Mouse (Mus musculus) retina, postnatal 1 day (tissue): ENCODE measurements around the gene Prkce.
A peak's percentile ranks its signal among the peaks of the same experiment; 100 is the strongest.

ENCODE experiments used
- DNase-seq: peaks from one replicate; pipeline ENCODE4 v3.0.0-alpha.2; 2012

The Prkce gene

GRCm38 (mm10) chr17:86378611-86379010 is 211.0 kb downstream of the Prkce start:
- no peak for DNase-seq

DNA sequence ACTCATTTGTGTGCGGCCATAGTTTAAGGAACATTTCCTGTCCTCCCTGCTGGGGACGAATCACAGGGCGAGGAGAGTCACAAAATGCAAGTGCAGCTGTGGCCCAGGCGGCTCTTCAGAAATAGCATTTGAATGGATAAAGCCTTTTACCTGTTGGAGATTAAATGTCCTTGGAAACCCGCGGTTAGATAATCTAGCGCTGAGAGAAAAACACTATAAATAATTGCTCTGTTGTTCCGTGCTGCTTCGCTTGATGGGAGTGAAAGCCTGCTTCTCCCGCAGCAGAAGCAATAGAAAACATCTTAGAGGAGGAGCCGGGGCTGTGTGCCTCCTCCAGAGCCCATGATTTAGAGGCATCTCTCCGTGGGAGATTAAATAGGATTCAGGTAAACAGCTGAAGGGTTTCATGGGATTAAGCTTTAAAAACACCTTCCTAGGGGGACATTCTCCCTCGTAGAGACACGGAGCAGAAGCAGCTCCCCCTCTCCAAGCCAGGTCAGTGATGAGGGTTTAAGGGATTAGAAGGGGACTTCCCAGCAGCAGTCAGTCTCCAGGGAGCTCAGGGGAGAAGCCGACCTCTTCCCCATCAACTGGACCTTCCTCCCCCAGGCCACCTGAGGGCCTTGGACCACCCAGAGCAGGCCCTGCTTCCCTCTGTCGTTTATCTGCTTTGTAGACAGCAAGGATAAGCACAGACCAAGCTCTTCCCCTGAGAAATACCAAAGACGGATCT is 212.0 kb downstream of the Prkce start:
- peak; percentile 54 for DNase-seq

GRCm38 (mm10) chr17:86381464-86381863 is 213.9 kb downstream of the Prkce start:
- DNase-seq: no peak

- DNase-seq: no peak
Observed at GRCm38 (mm10) chr17:86382885-86383284, 215.3 kb downstream of the Prkce start.

GRCm38 (mm10) chr17:86383699-86384572 is 216.4 kb downstream of the Prkce start:
- DNase-seq: no peak

DNA sequence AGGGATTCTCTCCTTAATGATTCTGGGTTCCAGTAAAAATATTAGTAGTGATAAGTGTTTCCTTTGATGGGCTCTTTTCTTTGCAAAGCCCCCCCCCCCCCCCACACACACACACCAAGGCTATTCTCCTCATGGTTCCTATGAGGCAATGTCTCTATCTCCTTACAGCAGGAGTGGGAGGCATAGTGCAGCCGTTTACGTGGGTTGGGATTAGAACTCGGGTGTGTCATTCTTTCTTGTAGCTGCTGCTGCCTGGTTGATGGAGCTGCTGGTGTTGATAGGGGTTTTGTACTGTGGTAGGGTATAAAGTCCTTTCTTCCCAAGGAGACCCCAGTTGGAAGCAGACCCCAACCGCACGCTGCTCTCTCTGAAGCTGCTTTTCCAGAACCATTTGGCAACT is 224.9 kb downstream of the Prkce start:
- no peak for DNase-seq

- DNase-seq: no peak
Observed at GRCm38 (mm10) chr17:86393191-86393590, 225.6 kb downstream of the Prkce start.

DNA sequence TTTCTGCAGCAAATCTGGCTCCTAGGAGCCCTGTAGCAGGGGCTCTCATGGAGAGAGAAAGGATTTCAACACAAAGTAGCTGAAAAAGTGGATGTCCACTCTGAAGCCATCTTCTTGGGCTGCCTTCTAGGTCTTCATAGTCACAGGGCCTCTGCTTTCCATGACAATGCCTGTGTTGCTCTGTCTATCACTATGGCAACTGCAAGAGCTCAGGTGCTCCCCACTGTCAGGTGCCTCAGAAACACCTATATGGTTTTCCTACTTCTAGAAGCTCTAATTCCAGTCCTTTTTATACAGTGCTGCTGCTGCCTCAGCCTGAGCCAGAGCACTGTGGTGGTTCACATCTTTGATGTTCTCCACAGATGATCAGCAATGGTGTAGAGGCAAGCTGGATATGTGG is 229.5 kb downstream of the Prkce start:
- DNase-seq: no peak

- DNase-seq: no peak
Observed at GRCm38 (mm10) chr17:86397647-86398046, 230.1 kb downstream of the Prkce start.

DNA sequence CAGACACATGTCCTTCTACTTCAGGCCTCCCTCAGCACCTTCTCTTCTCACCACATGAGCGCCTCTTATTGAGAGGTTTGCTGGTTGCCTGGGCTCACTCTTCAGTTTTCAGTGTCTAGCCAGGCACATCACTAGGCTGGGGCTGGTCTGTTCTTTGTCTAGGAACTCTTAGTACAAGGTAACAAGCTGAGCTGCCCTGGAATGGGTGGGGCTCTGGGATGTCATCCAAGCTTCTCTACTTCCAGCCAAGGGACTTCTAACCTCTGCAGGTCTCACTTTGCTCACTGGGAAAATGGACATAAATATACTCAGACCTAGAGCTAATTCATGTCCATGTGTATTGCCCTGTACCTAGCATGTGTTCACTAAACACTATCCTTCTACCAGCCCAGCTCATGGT is 230.6 kb downstream of the Prkce start:
- DNase-seq: no peak

GRCm38 (mm10) chr17:86400032-86400431 is 232.4 kb downstream of the Prkce start:
- no peak for DNase-seq

GRCm38 (mm10) chr17:86404795-86405501 is 237.4 kb downstream of the Prkce start:
- DNase-seq: no peak

GRCm38 (mm10) chr17:86405644-86406043 is 238.1 kb downstream of the Prkce start:
- no peak for DNase-seq

DNA sequence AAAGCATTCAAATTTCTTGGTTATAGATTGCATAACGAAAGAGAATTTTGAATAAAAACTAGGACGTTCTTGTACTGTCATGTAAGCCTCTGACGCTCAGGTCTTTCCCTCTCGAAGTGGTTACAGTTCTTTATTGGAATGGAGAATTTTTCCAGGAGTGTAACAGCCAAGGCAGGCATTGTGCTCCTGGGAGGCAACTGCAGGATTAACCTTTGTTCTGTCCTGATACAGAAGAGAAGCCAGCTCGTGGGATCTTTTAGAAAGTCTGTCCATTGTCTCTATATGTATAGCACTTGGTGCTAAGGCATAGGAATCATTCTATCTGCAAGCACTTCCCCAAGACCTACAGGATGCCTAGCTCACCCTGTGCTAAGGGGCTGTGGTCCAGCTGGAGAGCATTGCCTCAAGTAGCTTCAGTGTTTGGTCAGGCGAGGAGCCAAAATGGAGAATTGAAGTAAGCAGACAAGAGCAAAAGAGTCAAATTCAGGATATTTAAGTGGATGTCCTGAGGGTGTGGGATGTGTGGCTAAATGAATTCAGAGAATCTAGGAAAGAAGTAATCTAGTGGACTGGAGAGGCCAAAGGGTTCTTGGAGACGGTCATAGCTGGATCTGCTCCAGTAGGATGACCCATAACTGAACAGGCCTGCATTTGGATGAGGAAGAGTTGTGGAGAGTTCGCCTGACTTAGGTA is 240.5 kb downstream of the Prkce start:
- DNase-seq: no peak

DNA sequence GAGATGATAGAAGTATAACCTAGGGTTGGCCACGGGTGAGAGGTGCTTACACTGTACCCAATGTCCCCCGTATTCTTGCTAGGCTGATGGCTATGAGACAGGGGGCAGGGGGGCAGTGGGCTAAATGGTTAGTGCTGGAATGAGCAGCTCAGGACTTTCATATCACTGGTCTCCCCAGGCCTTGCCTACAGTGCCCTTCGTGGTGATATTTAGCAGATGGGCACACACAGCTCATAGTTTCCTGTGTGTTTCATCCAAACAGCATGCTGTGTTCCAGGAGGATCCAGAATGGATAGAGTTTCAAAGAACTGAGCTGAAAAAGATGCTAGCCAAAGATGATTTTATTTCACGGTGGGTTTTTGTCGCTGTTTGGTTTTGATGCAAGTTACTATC is 241.0 kb downstream of the Prkce start:
- DNase-seq: no peak

- DNase-seq: no peak
Observed at GRCm38 (mm10) chr17:86409485-86409884, 241.9 kb downstream of the Prkce start.

DNA sequence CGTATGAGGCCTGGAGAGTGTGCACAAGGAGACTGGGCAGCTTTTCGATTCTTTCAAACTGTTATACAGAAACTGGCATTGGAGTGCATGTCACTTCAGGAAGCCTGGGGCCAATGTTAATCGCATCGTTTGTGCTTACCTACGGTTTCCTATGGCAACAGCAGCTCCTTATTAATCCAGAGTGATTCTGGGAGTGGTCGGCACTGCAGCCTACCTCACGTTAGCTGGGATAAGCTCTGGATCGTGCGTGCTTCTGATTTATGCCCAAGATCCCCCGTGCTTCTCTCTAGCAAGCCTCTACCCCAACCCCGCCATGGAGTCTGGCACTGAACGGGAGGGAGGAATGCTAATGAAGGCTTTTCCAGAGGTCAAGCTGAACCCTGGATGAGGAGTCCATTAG is 242.9 kb downstream of the Prkce start:
- DNase-seq: no peak

- DNase-seq: peak; percentile 32
Observed at GRCm38 (mm10) chr17:86412141-86412540, 244.6 kb downstream of the Prkce start.

DNA sequence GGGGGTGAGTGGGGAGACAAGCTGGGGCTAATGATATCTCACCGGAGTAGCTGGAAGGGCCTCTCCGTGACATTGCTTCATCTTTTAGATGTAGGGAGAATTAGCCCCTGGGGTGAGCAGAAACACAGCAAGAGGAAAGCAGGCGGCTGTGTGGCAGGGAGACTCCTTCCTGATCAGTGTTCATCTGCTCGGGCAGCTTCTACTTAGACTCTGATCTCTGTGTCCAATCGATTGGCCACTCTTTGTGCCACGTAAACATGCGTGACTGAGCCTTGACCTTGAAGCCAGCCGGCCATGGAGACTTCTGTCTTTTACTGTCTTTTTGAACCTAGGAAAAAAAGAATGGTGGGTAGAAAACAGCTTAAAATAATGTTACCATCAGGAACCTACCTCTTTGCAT is 247.0 kb downstream of the Prkce start:
- DNase-seq: no peak

- no peak for DNase-seq
Observed at GRCm38 (mm10) chr17:86415989-86416388, 248.4 kb downstream of the Prkce start.

DNA sequence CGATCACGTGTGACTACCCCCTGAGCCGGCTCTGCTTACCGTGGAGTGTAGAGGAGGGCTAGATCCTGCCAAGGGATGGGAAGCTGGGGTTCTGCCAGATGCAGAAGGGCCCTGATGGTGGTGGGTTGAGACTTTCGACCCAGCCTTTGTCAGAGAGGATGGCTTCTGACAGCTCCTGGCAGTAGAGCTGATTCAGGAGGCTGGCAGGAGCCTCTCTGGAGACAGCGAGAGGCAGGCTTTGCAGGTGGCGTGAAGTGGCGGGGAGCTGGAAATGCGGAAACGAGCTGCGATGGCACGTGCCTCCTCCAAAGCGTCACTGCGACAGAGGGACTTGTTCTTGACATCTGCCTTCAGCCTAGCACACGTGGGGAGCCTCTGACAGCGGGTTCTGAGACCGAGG is 250.7 kb downstream of the Prkce start:
- no peak for DNase-seq

DNA sequence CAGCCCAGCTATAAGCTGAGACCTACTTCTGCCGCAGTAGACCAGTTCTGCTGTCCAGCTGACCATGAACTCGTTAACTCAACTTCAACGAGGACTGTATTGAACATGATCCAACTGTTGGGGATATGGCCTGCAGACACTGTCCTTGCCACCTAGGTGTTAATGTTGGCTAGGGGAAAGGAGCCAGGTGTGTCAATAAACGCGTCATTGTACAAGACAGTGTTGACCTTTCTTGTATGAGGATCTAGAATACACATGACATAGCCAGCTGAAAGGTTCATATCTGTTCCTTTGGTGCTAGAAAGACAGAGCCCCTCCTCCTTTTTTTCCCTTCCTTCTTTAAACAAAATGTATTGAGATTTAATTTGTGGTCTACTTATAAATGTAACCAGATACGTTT is 251.6 kb downstream of the Prkce start:
- no peak for DNase-seq
